In genomic region chr9:71676988-71677688, GRCm38 (mm10) we compare ENCODE assay signal across 12 mouse cellular contexts.
DNase-seq lines count a peak whose midpoint lies in the region; ATAC-seq and TF ChIP-seq lines count a peak whose summit lies in the region.
"Had no signal": no experiment of that assay in that cellular context is flagged by ENCODE, and none has a peak within 500 bp of the region (broad histone marks: within the 10 kb centered on the region; RNA-seq: fewer than 3 reads in every experiment).

No protein-coding gene starts in this region.

- 53% methylated on average over 5 of the region's 5 CpGs for WGBS in kidney, embryonic 15.5 days
- WGBS in liver, embryonic 12.5 days (ENCODE audit: insufficient replicate concordance), result 17% methylated on average over 5 of the region's 5 CpGs

- no peaks in the 10 kb centered on the region; the same call in 1 of the 2 replicates for H3K9me3 ChIP-seq in kidney, embryonic 15.5 days (replicated peaks)
- H3K9me3 ChIP-seq in G1E (replicated peaks), result peaks cover 10% of the 10 kb centered on the region
- no peaks in the 10 kb centered on the region for H3K9me3 ChIP-seq in liver, embryonic 12.5 days (replicated peaks)
- H3K9me3 ChIP-seq: embryonic facial prominence, embryonic 15.5 days; forebrain, embryonic 15.5 days had no signal

- peaks cover 11% of the 10 kb centered on the region for H3K36me3 ChIP-seq in kidney, embryonic 15.5 days
- peaks cover 2% of the 10 kb centered on the region for H3K36me3 ChIP-seq in G1E (replicated peaks)
- H3K36me3 ChIP-seq in liver, embryonic 12.5 days, result no peaks in the 10 kb centered on the region
- H3K36me3 ChIP-seq: embryonic facial prominence, embryonic 15.5 days; forebrain, embryonic 15.5 days had no signal

- H3K27me3 ChIP-seq in kidney, embryonic 15.5 days, result no peaks in the 10 kb centered on the region
- H3K27me3 ChIP-seq in G1E (ENCODE audit: insufficient read depth, low read length), result 0 out of 2 replicates have a peak, but pooled peaks cover 1% of the 10 kb centered on the region
- H3K27me3 ChIP-seq in liver, embryonic 12.5 days (replicated peaks), result 0 out of 2 replicates have a peak, but pooled peaks cover 13% of the 10 kb centered on the region
- H3K27me3 ChIP-seq: embryonic facial prominence, embryonic 15.5 days; forebrain, embryonic 15.5 days had no signal

- TF ChIP-seq CTCF in G1E (IDR thresholded peaks at IDR 0.05; ENCODE audit: low read depth, low read length), result no peak

- 0 out of 2 replicates have a peak, but pooled peaks have one; percentile 65 for ATAC-seq in kidney, embryonic 15.5 days (replicated peaks; ENCODE audit: low FRiP score)
- ATAC-seq in G1E (ENCODE audit: extremely low read depth, insufficient number of reproducible peaks, low FRiP score, poor library complexity, severe bottlenecking), result peak; percentile 22
- peak; percentile 83 for ATAC-seq in liver, embryonic 12.5 days
- ATAC-seq: forebrain, embryonic 15.5 days; hindbrain, postnatal 0 days had no signal

- peak overlapping the region; percentile 59 for H3K27ac ChIP-seq in kidney, embryonic 15.5 days
- 0 out of 2 replicates have a peak overlapping the region, but pooled peaks have one; percentile 20 for H3K27ac ChIP-seq in liver, embryonic 12.5 days
- H3K27ac ChIP-seq: embryonic facial prominence, embryonic 15.5 days; forebrain, embryonic 15.5 days; hindbrain, postnatal 0 days had no signal

- no peak overlapping the region for H3K4me2 ChIP-seq in kidney, embryonic 15.5 days
- H3K4me2 ChIP-seq in liver, embryonic 12.5 days, result peak overlapping the region; percentile 30
- H3K4me2 ChIP-seq: embryonic facial prominence, embryonic 15.5 days; forebrain, embryonic 15.5 days had no signal

- no peak overlapping the region for H3K9ac ChIP-seq in kidney, embryonic 15.5 days
- H3K9ac ChIP-seq in liver, embryonic 12.5 days, result no peak overlapping the region
- H3K9ac ChIP-seq: embryonic facial prominence, embryonic 15.5 days; forebrain, embryonic 15.5 days had no signal

- H3K4me3 ChIP-seq in kidney, embryonic 15.5 days (replicated peaks), result no peak overlapping the region
- H3K4me3 ChIP-seq in G1E (ENCODE audit: low read depth, low read length), result peak overlapping the region; percentile 16; the same call in 1 of the 2 replicates
- no peak overlapping the region for H3K4me3 ChIP-seq in liver, embryonic 12.5 days
- H3K4me3 ChIP-seq: embryonic facial prominence, embryonic 15.5 days; forebrain, embryonic 15.5 days; myocyte had no signal

- peaks cover 37% of the 10 kb centered on the region for H3K4me1 ChIP-seq in kidney, embryonic 15.5 days
- H3K4me1 ChIP-seq in G1E (ENCODE audit: insufficient read depth, low read depth, low read length), result peaks cover 81% of the 10 kb centered on the region
- H3K4me1 ChIP-seq in liver, embryonic 12.5 days, result peaks cover 31% of the 10 kb centered on the region
- H3K4me1 ChIP-seq: forebrain, embryonic 15.5 days had no signal

- no peak for DNase-seq in kidney, adult 11 months
- DNase-seq in G1E (ENCODE audit: low spot score), result peak; percentile 30
- DNase-seq in MEL-GATA-1-ER (ENCODE audit: extremely low read depth, low read depth), result peak; percentile 46
- DNase-seq in urinary bladder, postnatal 36 days (ENCODE audit: low spot score in 2 of 2), result no peak
- no peak for DNase-seq in gastrocnemius, adult 8-10 months (ENCODE audit: low spot score in 2 of 2)
- DNase-seq: cerebellum, postnatal 14 days had no signal

Comparison
In these comparisons a context has a peak if more than half of its experiments do, and no peak if none do; other contexts are left out.
1. ATAC-seq: peak in every context shown above with its lines; median percentile 83 in liver, embryonic 12.5 days; 65 in kidney, embryonic 15.5 days; 22 in G1E.
2. DNase-seq: peak in G1E (single experiment) and MEL-GATA-1-ER (single experiment); none in kidney, adult 11 months (single experiment), urinary bladder, postnatal 36 days (0 of 2) and gastrocnemius, adult 8-10 months (0 of 2).